Mouse (Mus musculus) kidney, adult 11 months (tissue): Measurements from ENCODE around the gene Ppp2r3a.

Experiments used
- DNase-seq: peaks from one replicate; pipeline ENCODE4 v3.0.0; 2022

Gene Ppp2r3a

DNA sequence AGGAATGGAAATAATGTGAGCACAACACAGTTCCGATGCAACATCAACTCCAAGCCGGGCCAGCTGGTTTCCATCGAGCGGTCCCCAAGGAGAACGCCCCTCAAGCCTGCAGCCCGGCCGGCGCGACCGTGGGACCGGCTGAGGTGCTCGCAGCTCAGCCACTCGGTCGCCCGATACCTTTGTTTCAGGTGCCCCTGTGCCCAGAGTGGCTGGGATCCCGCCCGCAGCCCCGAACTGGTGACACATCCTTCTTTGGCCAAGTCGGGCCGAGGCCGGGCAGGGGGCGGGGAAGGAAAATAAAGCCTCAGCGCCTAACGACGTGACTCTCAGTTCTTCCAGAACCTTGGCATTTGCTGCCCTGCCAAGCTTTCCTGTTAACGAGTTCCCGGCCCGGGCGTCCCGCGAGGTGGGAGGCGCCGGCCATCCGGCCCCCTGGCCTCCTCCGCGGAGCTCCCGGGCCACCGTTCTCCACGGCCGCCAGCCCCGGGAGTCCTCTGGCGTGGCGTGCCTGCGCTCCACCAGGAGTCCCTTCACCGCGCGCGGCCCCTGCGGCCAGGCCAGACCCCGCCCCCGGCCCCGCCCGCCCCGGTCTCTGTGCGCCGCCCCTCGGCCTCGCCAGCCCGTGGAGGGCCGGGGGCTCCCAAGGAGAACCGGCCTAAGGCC, 483 bp downstream of the Ppp2r3a start:
- DNase-seq: no peak

DNA sequence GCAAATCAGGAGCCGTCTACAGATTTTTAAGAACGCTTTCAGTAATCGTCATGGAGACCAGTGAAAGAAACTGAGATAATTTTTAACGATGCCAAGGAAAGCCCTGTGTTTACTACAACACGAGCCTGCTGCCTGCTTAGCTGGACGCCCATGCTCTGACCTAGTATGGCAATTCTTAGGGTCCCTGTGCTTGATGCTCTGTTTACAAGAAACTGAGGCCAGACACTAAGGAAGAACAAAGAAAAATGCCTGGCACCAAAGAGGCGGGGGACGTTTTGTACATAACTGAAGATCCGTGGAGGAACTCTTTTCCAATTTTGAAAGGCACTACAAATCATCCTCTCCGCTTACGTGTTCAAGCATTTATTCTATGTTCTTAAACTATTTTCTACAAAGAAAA, 1.1 kb downstream of the Ppp2r3a start:
- DNase-seq: peak; percentile 18

DNA sequence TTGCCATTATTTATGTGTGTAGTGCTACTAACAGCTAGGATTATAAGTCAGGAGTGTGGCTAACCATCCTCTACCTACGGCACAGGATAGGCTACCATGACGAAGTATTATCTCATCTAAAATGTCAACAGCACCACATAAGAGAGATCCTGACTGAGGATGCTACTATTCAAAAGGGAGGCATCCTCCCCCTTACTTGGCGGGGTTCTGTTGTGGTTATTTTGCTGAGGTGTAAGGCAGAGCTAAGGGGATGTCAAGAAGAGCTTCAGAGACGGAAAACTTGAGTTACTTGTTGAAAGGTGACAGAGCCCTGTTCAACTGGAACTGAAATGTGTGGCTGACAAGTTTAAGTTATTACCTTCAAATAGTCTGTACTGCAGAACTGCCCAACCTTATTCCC, 2.0 kb downstream of the Ppp2r3a start:
- DNase-seq: no peak

GRCm38 (mm10) chr9:101247541-101247940, 4.1 kb downstream of the Ppp2r3a start:
- DNase-seq: no peak

DNA sequence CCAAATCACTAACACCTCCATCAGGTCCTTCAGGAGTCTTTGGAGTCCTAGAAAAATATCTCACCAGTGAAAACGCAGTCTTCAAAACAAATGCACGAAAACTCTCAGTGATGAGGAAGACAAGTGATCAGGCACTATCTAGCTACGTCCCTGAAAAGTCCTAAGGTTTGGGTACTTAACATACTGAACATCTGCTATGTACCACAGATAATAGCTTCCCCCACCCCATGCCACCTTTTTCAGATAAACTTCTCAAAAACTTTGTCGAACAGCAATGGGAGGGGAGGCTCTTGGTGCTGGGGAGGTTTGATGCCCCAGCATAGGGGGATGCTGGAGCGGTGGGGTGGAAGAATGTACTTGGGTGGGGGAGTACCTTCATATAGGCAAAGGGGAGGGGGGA, 6.1 kb downstream of the Ppp2r3a start:
- DNase-seq: no peak

DNA sequence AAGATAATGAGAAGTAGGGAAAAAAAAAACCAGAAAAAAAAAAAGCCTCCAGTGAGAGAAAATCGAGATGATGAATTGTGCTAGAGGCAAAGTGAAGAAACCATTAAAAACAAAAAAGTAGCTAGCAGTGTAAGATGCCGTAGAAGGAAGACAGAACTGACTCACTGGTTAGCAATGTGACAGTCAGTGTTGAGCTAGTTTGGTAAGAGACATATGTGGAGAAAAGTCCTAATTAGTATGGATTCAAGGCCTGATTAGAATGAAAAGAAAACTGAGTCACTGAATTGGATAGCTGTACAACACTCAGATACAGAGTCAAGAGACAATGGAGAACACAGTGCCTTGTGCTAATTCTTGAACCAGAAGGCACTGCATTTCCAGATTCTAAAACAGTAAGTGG, 7.9 kb downstream of the Ppp2r3a start:
- DNase-seq: no peak

DNA sequence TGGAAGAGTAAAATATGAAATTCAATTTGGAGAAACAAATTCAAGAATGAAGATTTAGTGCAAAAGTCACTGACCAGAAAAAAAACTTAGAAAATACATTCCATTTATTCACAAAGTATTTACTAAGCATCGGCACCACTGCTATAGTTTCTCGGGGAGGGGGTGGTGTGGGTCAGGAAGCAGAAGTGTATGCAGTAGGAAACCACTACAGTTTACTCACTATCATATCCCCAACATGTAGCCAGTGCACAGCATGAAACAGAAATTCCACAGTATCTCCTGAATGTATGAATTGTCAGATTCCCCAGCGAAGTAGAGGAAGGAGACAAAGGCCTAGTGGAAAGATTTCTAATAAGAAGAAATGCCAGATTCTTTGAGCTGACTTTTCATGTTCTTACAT, 11.4 kb downstream of the Ppp2r3a start:
- no peak for DNase-seq

- DNase-seq: no peak
Measured at GRCm38 (mm10) chr9:101235786-101236185, 15.8 kb downstream of the Ppp2r3a start.

DNA sequence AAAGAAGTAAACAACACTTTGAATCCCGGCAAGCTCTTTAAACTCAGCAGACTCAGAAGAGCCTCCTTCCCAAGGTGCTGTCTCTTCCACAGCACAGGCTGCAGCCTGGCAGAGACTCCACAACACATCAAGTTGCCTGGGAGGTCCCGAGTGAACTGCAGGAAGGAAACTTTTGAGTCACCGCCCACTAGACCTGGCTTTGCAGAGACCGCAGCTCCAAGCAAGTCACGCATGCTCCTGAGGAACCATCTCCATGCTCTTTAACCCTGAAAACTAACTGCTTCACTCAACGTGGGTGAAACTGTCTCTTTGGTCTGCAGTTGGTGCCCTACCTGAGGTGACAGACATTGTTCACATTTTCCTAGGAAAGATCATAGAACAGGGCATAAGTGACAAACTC, 19.6 kb downstream of the Ppp2r3a start:
- DNase-seq: no peak

DNA sequence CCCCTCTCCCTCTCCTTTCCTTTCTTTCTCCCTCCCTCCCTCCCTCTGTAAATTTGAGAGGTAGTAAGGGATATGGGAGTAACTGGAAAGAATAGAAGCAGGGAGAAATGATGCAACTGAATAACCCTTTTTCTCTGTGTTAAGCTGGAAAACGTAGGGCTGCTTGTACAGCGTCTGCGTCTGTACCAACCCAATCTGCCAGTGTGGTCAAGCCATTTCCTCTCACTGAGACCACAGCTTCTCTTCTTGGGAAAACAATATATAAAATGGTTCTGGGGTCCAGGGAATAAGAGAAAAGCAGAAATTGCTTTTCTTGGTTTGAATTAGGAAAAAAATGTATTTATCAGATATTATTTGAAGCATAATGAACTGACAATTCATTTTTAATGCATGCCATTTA, 21.6 kb downstream of the Ppp2r3a start:
- DNase-seq: no peak

DNA sequence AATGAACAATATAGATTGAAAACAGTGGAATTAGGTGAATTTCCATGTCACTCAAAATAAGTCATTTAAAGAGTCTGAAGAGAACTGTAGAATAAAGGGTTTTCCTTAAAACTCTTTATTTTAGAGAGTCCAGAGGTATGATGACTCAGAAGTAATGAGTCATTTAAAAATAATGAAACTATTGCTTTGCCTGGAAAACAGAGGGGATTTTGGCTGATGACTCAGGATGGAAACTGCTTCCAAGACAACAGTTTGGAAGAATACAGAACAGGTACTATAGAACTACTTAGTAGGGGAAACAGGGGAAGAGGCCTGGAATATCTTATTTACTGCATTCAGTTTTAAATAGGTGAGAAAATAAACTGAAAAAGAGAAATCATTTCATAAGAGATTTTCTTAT, 22.7 kb downstream of the Ppp2r3a start:
- DNase-seq: no peak

GRCm38 (mm10) chr9:101207984-101208383, 43.6 kb downstream of the Ppp2r3a start:
- peak; percentile 63 for DNase-seq

GRCm38 (mm10) chr9:101206516-101206915, 45.1 kb downstream of the Ppp2r3a start:
- DNase-seq: no peak

DNA sequence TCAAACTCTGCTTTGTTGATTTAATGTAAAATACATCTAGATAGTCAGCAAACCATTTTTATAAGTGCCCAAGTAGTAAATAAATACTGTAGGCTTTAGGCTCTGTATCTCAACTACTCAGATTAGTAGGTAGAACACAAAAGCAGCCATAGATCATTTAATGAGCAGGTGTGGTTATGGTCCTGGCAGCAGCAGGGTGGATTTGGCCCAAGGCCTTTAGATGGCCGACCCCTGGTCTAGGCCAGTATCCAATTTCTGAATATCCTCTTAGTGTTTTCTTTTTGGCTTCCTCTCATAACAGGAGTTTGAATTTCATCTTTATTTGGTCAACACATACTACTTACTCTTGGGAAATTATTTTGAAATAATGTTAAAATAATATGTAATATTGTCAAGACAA, 46.4 kb downstream of the Ppp2r3a start:
- DNase-seq: no peak

DNA sequence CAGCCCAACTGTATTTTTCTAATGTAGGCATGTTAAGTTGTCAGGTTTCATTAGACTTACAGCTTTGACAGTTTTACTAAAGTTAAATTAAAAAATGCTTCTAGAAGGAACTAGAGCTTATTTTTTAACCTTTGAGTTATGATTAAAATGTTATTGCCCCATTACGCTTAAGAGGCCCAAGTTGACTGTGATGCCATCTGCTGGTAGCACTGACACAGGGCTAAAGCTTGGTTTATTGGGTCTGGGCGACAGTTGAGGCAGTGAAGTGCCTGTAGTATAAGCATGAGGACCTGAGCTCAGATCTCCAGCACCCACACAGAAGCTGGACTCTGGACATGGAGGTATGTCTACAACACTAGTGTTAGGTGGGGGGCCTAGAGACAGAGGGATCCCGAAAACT, 47.5 kb downstream of the Ppp2r3a start:
- DNase-seq: no peak

GRCm38 (mm10) chr9:101200627-101201026, 51.0 kb downstream of the Ppp2r3a start:
- DNase-seq: no peak

GRCm38 (mm10) chr9:101198804-101199203, 52.8 kb downstream of the Ppp2r3a start:
- DNase-seq: no peak

- DNase-seq: no peak
Measured at GRCm38 (mm10) chr9:101198261-101198660, 53.3 kb downstream of the Ppp2r3a start.

- DNase-seq: peak; percentile 80
Measured at GRCm38 (mm10) chr9:101181962-101182701, 69.5 kb downstream of the Ppp2r3a start.

DNA sequence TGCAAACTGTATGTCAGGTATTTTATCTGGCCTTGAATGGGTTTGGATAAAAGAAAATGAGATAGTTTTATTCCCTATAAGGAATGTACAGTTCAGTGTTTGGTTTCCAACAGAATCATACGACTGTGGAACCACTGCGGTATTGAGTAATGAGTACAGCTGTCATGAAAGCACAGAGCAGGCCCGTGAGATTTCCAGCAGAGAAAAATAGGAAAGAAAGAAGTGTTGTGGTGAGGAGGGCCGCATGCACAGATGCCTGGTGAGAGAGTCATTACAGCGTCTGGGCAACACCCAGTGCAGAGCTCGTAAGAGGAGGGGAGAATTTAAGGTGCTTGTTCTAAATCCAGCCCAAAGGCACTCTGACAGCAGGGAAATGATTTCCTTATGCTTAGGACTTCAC, 70.3 kb downstream of the Ppp2r3a start:
- DNase-seq: no peak

DNA sequence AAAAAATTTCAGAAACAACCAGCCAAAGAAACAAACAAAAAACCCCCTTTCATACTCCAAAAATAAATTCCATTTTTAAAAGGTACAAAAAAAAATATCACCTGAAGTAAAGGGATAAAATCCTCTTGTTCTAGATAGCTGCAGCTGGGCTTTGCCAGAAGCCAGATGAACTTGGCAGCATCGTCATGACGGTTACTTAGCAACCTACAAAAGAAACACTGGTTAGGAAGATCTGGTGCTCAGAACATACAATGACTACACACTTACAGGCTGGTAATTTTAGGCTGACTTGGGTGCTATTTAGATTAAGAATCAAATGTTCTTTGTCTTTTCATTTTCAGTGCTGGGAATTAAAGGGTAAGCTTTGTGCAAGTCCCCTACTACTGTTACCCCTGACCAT, 71.4 kb downstream of the Ppp2r3a start:
- DNase-seq: no peak

DNA sequence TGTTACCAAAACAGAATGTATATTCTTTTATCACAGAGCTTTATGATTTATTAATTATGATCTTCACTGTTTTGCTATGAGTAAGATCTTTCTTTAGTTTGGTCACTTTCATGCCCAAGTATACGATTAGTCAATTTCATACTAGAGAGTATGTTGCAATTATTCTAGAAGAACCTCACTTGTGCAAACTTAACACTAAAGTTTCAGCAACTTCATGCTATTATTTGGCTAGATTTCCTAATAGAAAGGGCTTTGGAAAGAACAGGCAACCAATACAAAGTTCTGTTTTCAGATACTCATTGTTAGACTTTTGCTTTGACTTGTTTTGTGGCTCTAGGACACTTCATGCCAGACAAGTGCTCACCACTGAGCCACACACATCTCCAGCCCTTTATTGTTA, 91.0 kb downstream of the Ppp2r3a start:
- no peak for DNase-seq

GRCm38 (mm10) chr9:101160092-101160491, 91.5 kb downstream of the Ppp2r3a start:
- no peak for DNase-seq

GRCm38 (mm10) chr9:101159431-101159830, 92.2 kb downstream of the Ppp2r3a start:
- DNase-seq: no peak

GRCm38 (mm10) chr9:101152872-101153271, 98.7 kb downstream of the Ppp2r3a start:
- DNase-seq: no peak
